Mouse (Mus musculus): ENCODE data around the gene Pmf1. TPM values are rescaled to one million over a fixed set of nuclear protein-coding genes. Genes with fewer than 3 reads are reported as not detected.
"Not testable (repeated sequence)": the region's sequence is repeated elsewhere in the genome, so short reads cannot be mapped to it uniquely, and the experiment has no call there.

Pmf1 gene
- polyA plus RNA-seq, 1 experiment from 2014 or later = 118 TPM

DNA sequence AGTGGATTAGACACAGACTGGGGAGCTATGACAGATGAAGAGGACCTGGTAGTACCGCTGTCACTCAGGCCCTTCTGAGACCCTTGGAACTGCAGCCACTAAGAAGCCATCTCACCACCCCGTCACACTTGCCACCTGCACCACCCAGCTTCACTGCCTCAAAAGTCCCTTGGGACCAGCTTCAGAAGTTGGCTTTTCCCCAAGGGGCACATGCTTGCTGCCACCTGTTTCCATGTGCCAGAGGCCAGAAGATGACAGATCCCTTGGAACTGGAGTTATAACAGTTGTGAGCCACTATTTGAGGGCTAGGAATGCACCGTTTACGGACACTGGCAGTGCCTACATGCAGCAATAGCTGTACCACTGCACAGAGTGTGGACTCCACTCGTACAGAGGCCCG lies 14.8 kb downstream of the Pmf1 start:
- no peak for ATAC-seq (replicated peaks; ENCODE audit: insufficient number of reproducible peaks, low FRiP score, low TSS enrichment)

GRCm38 (mm10) chr3:88393776-88394375 lies 16.3 kb downstream of the Pmf1 start:
- WGBS (ENCODE audit: insufficient replicate concordance) = 88% methylated on average over 9 of the region's 9 CpGs
- Histone ChIP-seq H3K36me3 (ENCODE audit: control insufficient read depth, insufficient read depth, low read length) (0 out of 2 replicates have a peak, but pooled peaks cover 3% of the 10 kb centered on the region), H3K27ac (ENCODE audit: low read depth, low read length) (no peak overlapping the region), H3K4me1 (ENCODE audit: control insufficient read depth, insufficient read depth, low read length) (no peaks in the 10 kb centered on the region), H3K9me3 (replicated peaks; ENCODE audit: control insufficient read depth, low read length) (no peaks in the 10 kb centered on the region), H3K9ac (ENCODE audit: low read depth, low read length) (no peak overlapping the region), H3K4me2 (no peak overlapping the region), H3K27me3 (ENCODE audit: control insufficient read depth, insufficient read depth, low read length) (no peaks in the 10 kb centered on the region), H3K4me3 (ENCODE audit: low read depth, low read length) (no peak overlapping the region)
- ATAC-seq (replicated peaks; ENCODE audit: insufficient number of reproducible peaks, low FRiP score, low TSS enrichment) = peak; percentile 42

More for the DNA sequence above, 14.8 kb downstream of the Pmf1 start:
- Histone ChIP-seq H3K27ac (ENCODE audit: low read depth, low read length) (no peak overlapping the region), H3K9me3 (replicated peaks; ENCODE audit: control insufficient read depth, low read length) (no peaks in the 10 kb centered on the region), H3K4me3 (ENCODE audit: low read depth, low read length) (no peak overlapping the region), H3K9ac (ENCODE audit: low read depth, low read length) (no peak overlapping the region), H3K4me1 (ENCODE audit: control insufficient read depth, insufficient read depth, low read length) (no peaks in the 10 kb centered on the region), H3K36me3 (ENCODE audit: control insufficient read depth, insufficient read depth, low read length) (0 out of 2 replicates have a peak, but pooled peaks cover 3% of the 10 kb centered on the region), H3K27me3 (ENCODE audit: control insufficient read depth, insufficient read depth, low read length) (no peaks in the 10 kb centered on the region), H3K4me2 (no peak overlapping the region)
- WGBS (ENCODE audit: insufficient replicate concordance) = 92% methylated on average over 6 of the region's 6 CpGs

GRCm38 (mm10) chr3:88384364-88384763 lies 25.8 kb downstream of the Pmf1 start, which contains the start of gene Bglap:
Gene Bglap, minus strand, starts transcription at chr3:88384464.
- Histone ChIP-seq H3K4me3 (ENCODE audit: low read depth, low read length) (no peak within 1 kb of the TSS), H3K27me3 (ENCODE audit: control insufficient read depth, insufficient read depth, low read length) (no peaks in the 10 kb centered on the region), H3K36me3 (ENCODE audit: control insufficient read depth, insufficient read depth, low read length) (no peaks in the 10 kb centered on the region), H3K9ac (ENCODE audit: low read depth, low read length) (no peak within 1 kb of the TSS), H3K4me1 (ENCODE audit: control insufficient read depth, insufficient read depth, low read length) (no peaks in the 10 kb centered on the region), H3K9me3 (replicated peaks; ENCODE audit: control insufficient read depth, low read length) (no peaks in the 10 kb centered on the region), H3K4me2 (no peak within 1 kb of the TSS), H3K27ac (ENCODE audit: low read depth, low read length) (no peak within 1 kb of the TSS)
- no peak for ATAC-seq (replicated peaks; ENCODE audit: insufficient number of reproducible peaks, low FRiP score, low TSS enrichment)
- 74% methylated on average over 5 of the region's 5 CpGs for WGBS (ENCODE audit: insufficient replicate concordance)

- not testable (repeated sequence) for H3K4me3 ChIP-seq (ENCODE audit: low read depth, low read length); H3K27ac ChIP-seq (ENCODE audit: low read depth, low read length); H3K9me3 ChIP-seq (replicated peaks; ENCODE audit: control insufficient read depth, low read length); H3K36me3 ChIP-seq (ENCODE audit: control insufficient read depth, insufficient read depth, low read length); H3K9ac ChIP-seq (ENCODE audit: low read depth, low read length); H3K4me2 ChIP-seq; H3K27me3 ChIP-seq (ENCODE audit: control insufficient read depth, insufficient read depth, low read length); ATAC-seq (replicated peaks; ENCODE audit: insufficient number of reproducible peaks, low FRiP score, low TSS enrichment); H3K4me1 ChIP-seq (ENCODE audit: control insufficient read depth, insufficient read depth, low read length)
- WGBS (ENCODE audit: insufficient replicate concordance) = 31% methylated on average over 1 of the region's 7 CpGs
Observed at GRCm38 (mm10) chr3:88382383-88382782, 27.7 kb downstream of the Pmf1 start.

DNA sequence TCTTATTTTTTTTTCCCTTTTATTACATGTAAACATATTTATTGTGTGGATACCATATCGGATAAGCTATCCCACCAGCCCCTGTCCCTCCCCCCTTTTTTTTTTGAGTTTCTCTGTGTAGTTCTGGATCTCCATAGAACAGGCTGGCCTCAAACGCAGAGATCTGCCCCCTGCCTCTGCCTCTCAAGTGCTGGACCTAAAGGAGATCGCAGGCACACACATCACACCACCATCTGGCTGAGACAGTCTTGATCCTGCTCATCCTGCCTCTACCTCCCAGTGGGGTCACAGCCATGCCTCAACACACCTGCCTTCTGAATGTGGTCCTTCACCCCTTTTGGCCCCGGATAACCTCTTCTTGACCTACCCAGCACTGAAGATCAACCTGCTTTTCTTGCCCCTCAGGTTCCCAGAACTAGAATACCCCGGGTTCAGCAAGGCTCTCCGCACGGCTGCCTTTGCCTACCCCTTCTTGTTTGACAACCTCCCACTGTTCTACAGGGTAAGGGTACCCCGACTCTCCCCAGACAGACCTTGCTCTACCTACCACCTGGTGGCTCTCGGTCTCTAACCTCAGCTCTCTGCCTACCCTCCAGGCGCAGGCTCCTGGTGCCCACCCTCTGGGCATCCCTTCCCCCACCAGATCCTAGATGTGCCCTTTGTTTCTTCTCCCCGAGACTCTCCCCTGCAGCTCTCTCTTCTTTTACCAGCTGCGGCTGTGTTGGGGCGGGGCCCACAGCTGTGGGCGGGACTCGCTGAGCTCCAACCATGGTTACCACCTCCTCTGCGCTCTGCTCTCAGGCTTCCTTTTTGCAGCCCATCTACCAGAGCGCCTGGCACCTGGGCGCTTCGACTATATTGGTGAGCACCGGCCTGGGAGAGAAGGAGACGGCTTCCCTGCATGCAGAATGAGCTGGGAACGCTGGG lies 28.5 kb downstream of the Pmf1 start:
- peak overlapping the region; percentile 48 for H3K4me2 ChIP-seq
- not testable (repeated sequence) for H3K27me3 ChIP-seq (ENCODE audit: control insufficient read depth, insufficient read depth, low read length); H3K27ac ChIP-seq (ENCODE audit: low read depth, low read length); H3K9ac ChIP-seq (ENCODE audit: low read depth, low read length); H3K4me1 ChIP-seq (ENCODE audit: control insufficient read depth, insufficient read depth, low read length); H3K9me3 ChIP-seq (replicated peaks; ENCODE audit: control insufficient read depth, low read length); H3K36me3 ChIP-seq (ENCODE audit: control insufficient read depth, insufficient read depth, low read length); H3K4me3 ChIP-seq (ENCODE audit: low read depth, low read length)
- peak; percentile 58 for ATAC-seq (replicated peaks; ENCODE audit: insufficient number of reproducible peaks, low FRiP score, low TSS enrichment)
- WGBS (ENCODE audit: insufficient replicate concordance) = 9% methylated on average over 19 of the region's 22 CpGs

DNA sequence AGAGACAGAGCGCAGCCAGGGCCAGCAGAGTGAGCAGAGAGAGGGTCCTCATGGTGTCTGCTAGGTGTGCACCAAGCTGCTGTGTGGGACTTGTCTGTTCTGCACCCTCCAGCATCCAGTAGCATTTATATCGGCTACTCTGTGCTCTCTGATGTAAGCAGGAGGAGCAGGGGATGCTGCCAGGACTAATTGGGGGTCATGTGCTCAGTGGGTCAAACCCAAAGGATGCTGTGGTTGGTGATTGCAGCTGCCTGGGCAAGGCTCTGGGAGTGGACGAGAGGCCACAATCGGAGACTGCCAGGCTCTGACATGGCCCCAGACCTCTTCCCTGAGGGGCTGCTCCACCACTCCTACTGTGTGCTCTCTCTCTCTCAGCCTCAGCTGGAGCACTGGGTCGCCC lies 31.5 kb downstream of the Pmf1 start, which contains the start of gene Bglap2:
Gene Bglap2, minus strand, starts transcription at position 101 of the 400 bp plus-strand sequence.
- not testable (repeated sequence) for H3K4me2 ChIP-seq; H3K4me1 ChIP-seq (ENCODE audit: control insufficient read depth, insufficient read depth, low read length); ATAC-seq (replicated peaks; ENCODE audit: insufficient number of reproducible peaks, low FRiP score, low TSS enrichment); H3K36me3 ChIP-seq (ENCODE audit: control insufficient read depth, insufficient read depth, low read length); H3K9me3 ChIP-seq (replicated peaks; ENCODE audit: control insufficient read depth, low read length); H3K27me3 ChIP-seq (ENCODE audit: control insufficient read depth, insufficient read depth, low read length); H3K9ac ChIP-seq (ENCODE audit: low read depth, low read length); H3K27ac ChIP-seq (ENCODE audit: low read depth, low read length); H3K4me3 ChIP-seq (ENCODE audit: low read depth, low read length)
- WGBS (ENCODE audit: insufficient replicate concordance) = 65% methylated on average over 4 of the region's 5 CpGs

DNA sequence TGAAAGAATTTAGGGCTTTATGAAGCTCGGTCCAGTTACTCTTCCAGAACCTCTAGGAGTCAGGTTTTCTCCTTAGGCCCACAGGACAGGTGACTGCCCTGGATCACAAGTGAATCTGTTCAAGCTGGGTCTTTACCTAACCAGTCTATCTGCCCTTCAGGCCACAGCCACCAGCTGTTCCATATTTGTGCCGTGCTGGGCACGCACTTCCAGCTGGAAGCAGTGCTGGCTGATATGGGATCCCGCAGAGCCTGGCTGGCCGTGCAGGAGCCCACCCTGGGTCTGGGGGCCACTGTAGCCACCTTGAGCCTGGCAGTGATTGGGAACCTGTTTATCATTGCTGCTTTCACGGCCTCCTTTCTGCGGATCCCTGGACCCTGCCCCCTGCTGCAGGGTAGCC lies 33.5 kb downstream of the Pmf1 start:
- WGBS (ENCODE audit: insufficient replicate concordance) = 27% methylated on average over 5 of the region's 7 CpGs

GRCm38 (mm10) chr3:88375750-88376626 lies 34.1 kb downstream of the Pmf1 start:
- H3K27ac ChIP-seq (ENCODE audit: low read depth, low read length); H3K9me3 ChIP-seq (replicated peaks; ENCODE audit: control insufficient read depth, low read length); H3K4me1 ChIP-seq (ENCODE audit: control insufficient read depth, insufficient read depth, low read length); H3K27me3 ChIP-seq (ENCODE audit: control insufficient read depth, insufficient read depth, low read length); H3K36me3 ChIP-seq (ENCODE audit: control insufficient read depth, insufficient read depth, low read length): not testable (repeated sequence)
- Histone ChIP-seq H3K9ac (ENCODE audit: low read depth, low read length) (peak overlapping the region; percentile 52; the same call in 1 of the 2 replicates), H3K4me2 (peak overlapping the region; percentile 51), H3K4me3 (ENCODE audit: low read depth, low read length) (0 out of 2 replicates have a peak overlapping the region, but pooled peaks have one; percentile 8)
- peak; percentile 72; the same call in 1 of the 2 replicates for ATAC-seq (replicated peaks; ENCODE audit: insufficient number of reproducible peaks, low FRiP score, low TSS enrichment)
- WGBS (ENCODE audit: insufficient replicate concordance) = 16% methylated on average over 18 of the region's 19 CpGs

More for the DNA sequence above, 33.5 kb downstream of the Pmf1 start:
- H3K36me3 ChIP-seq (ENCODE audit: control insufficient read depth, insufficient read depth, low read length); ATAC-seq (replicated peaks; ENCODE audit: insufficient number of reproducible peaks, low FRiP score, low TSS enrichment); H3K9ac ChIP-seq (ENCODE audit: low read depth, low read length); H3K4me1 ChIP-seq (ENCODE audit: control insufficient read depth, insufficient read depth, low read length); H3K9me3 ChIP-seq (replicated peaks; ENCODE audit: control insufficient read depth, low read length); H3K27ac ChIP-seq (ENCODE audit: low read depth, low read length); H3K27me3 ChIP-seq (ENCODE audit: control insufficient read depth, insufficient read depth, low read length); H3K4me3 ChIP-seq (ENCODE audit: low read depth, low read length); H3K4me2 ChIP-seq: not testable (repeated sequence)
